Mouse (Mus musculus): ENCODE results near the gene Olfr355.

DNA sequence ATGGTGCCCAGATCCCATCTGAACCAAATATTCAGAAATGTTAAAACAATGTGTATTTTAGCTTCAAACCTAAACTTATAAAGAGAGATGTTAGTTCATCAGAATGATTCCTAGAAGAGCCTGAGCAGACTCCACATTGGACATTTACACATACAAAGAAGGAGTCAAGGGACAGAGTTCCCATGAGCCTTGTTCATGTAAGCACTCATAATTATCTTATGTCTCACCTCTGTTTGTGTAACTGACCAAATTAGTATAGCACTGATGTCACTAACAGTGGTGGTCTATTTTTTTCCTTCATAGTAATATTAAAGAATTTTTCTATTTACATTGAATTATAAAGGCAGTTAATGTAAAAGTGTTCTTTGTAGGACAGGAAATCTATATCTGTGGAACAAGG, 35.9 kb downstream of the Olfr355 start, which contains the start of gene Olfr353:
- TF ChIP-seq CTCF (IDR thresholded peaks at IDR 0.05; ENCODE audit: borderline replicate concordance, insufficient read depth, low read length) (no peak), POLR2A (IDR thresholded peaks at IDR 0.05; ENCODE audit: low read depth, low read length) (no peak)

Measured in embryonic fibroblast, embryonic 13.5 days (primary cell).